In genomic region chr1:36707797-36708196, GRCm38 (mm10) we compare ENCODE assay signal across 10 mouse cellular contexts. TPM values are rescaled to one million over a fixed set of nuclear protein-coding genes. Genes with fewer than 3 reads are reported as not detected.
DNase-seq lines count a peak whose midpoint lies in the region; ATAC-seq lines count a peak whose summit lies in the region.
"Had no signal": no experiment of that assay in that cellular context is flagged by ENCODE, and none has a peak within 500 bp of the region (broad histone marks: within the 10 kb centered on the region; RNA-seq: fewer than 3 reads in every experiment).

No protein-coding gene starts in this region.

- DNase-seq in heart, adult 11 months, result no peak
- DNase-seq in midbrain, embryonic 10.5 days (ENCODE audit: low spot score), result no peak
- DNase-seq in midbrain, embryonic 11.5 days (ENCODE audit: low spot score, missing footprints), result no peak
- no peak for DNase-seq in hindbrain, embryonic 11.5 days (ENCODE audit: low spot score)
- DNase-seq in right cerebral cortex, adult 18-20 months, result no peak
- DNase-seq: gastrocnemius, postnatal 14 days; lung, adult 2 months had no signal

- no peaks in the 10 kb centered on the region for H3K27me3 ChIP-seq in heart, embryonic 12.5 days (replicated peaks)
- H3K27me3 ChIP-seq in midbrain, embryonic 10.5 days (ENCODE audit: low read depth, poor library complexity, severe bottlenecking), result no peaks in the 10 kb centered on the region
- no peaks in the 10 kb centered on the region for H3K27me3 ChIP-seq in midbrain, embryonic 11.5 days (ENCODE audit: control insufficient read depth, insufficient read depth, low read length)
- H3K27me3 ChIP-seq in hindbrain, embryonic 11.5 days (ENCODE audit: control insufficient read depth, insufficient read depth, low read length), result no peaks in the 10 kb centered on the region
- H3K27me3 ChIP-seq in neural tube, embryonic 13.5 days, result no peaks in the 10 kb centered on the region
- H3K27me3 ChIP-seq in heart, embryonic 11.5 days (ENCODE audit: control insufficient read depth, insufficient read depth, low read length), result no peaks in the 10 kb centered on the region

- H3K4me1 ChIP-seq in heart, embryonic 12.5 days (replicated peaks), result peaks cover 14% of the 10 kb centered on the region
- peaks cover 17% of the 10 kb centered on the region for H3K4me1 ChIP-seq in midbrain, embryonic 10.5 days
- peaks cover 13% of the 10 kb centered on the region for H3K4me1 ChIP-seq in midbrain, embryonic 11.5 days (ENCODE audit: control insufficient read depth, insufficient read depth, low read length)
- peaks cover 5% of the 10 kb centered on the region; the same call in 1 of the 2 replicates for H3K4me1 ChIP-seq in hindbrain, embryonic 11.5 days (replicated peaks; ENCODE audit: control insufficient read depth, insufficient read depth, low read length)
- peaks cover 21% of the 10 kb centered on the region for H3K4me1 ChIP-seq in neural tube, embryonic 13.5 days (replicated peaks)
- peaks cover 11% of the 10 kb centered on the region for H3K4me1 ChIP-seq in heart, embryonic 11.5 days (ENCODE audit: control insufficient read depth, insufficient read depth, low read length)

- H3K4me2 ChIP-seq in heart, embryonic 12.5 days, result peak overlapping the region; percentile 91; the same call in 1 of the 2 replicates
- H3K4me2 ChIP-seq in midbrain, embryonic 11.5 days, result no peak overlapping the region
- H3K4me2 ChIP-seq in hindbrain, embryonic 11.5 days (replicated peaks; ENCODE audit: low read depth, low read length), result no peak overlapping the region
- H3K4me2 ChIP-seq in neural tube, embryonic 13.5 days, result no peak overlapping the region
- no peak overlapping the region for H3K4me2 ChIP-seq in heart, embryonic 11.5 days

- ATAC-seq in heart, embryonic 12.5 days (ENCODE audit: insufficient number of reproducible peaks, low FRiP score), result no peak
- ATAC-seq in midbrain, embryonic 11.5 days (ENCODE audit: low FRiP score), result no peak
- no peak for ATAC-seq in hindbrain, embryonic 11.5 days (ENCODE audit: low FRiP score)
- no peak for ATAC-seq in neural tube, embryonic 13.5 days (ENCODE audit: low read depth)
- no peak for ATAC-seq in heart, embryonic 11.5 days (replicated peaks; ENCODE audit: insufficient number of reproducible peaks, low FRiP score, low TSS enrichment)

- no peak overlapping the region for H3K27ac ChIP-seq in heart, embryonic 12.5 days (ENCODE audit: poor library complexity, severe bottlenecking)
- no peak overlapping the region for H3K27ac ChIP-seq in midbrain, embryonic 10.5 days (replicated peaks)
- H3K27ac ChIP-seq in midbrain, embryonic 11.5 days (ENCODE audit: low read depth, low read length), result no peak overlapping the region
- no peak overlapping the region for H3K27ac ChIP-seq in hindbrain, embryonic 11.5 days (ENCODE audit: low read depth, low read length)
- H3K27ac ChIP-seq in neural tube, embryonic 13.5 days (replicated peaks), result no peak overlapping the region
- H3K27ac ChIP-seq in heart, embryonic 11.5 days (ENCODE audit: low read depth, low read length), result no peak overlapping the region

- peak overlapping the region; percentile 79; the same call in 1 of the 2 replicates for H3K4me3 ChIP-seq in heart, embryonic 12.5 days
- 0 out of 2 replicates have a peak overlapping the region, but pooled peaks have one; percentile 19 for H3K4me3 ChIP-seq in midbrain, embryonic 10.5 days
- no peak overlapping the region for H3K4me3 ChIP-seq in midbrain, embryonic 11.5 days (ENCODE audit: low read depth, low read length)
- no peak overlapping the region for H3K4me3 ChIP-seq in hindbrain, embryonic 11.5 days (ENCODE audit: low read depth, low read length)
- no peak overlapping the region for H3K4me3 ChIP-seq in neural tube, embryonic 13.5 days
- H3K4me3 ChIP-seq in heart, embryonic 11.5 days (ENCODE audit: low read depth, low read length), result no peak overlapping the region

- H3K9ac ChIP-seq in heart, embryonic 12.5 days, result no peak overlapping the region
- no peak overlapping the region for H3K9ac ChIP-seq in midbrain, embryonic 11.5 days (ENCODE audit: low read length)
- 0 out of 2 replicates have a peak overlapping the region, but pooled peaks have one; percentile 7 for H3K9ac ChIP-seq in hindbrain, embryonic 11.5 days (ENCODE audit: low read depth, low read length)
- H3K9ac ChIP-seq in neural tube, embryonic 13.5 days, result peak overlapping the region; percentile 97
- no peak overlapping the region for H3K9ac ChIP-seq in heart, embryonic 11.5 days (ENCODE audit: low read depth, low read length)

- no peaks in the 10 kb centered on the region for H3K9me3 ChIP-seq in heart, embryonic 12.5 days (replicated peaks)
- no peaks in the 10 kb centered on the region for H3K9me3 ChIP-seq in midbrain, embryonic 10.5 days (replicated peaks)
- H3K9me3 ChIP-seq in midbrain, embryonic 11.5 days (ENCODE audit: control insufficient read depth, low read length), result no peaks in the 10 kb centered on the region
- H3K9me3 ChIP-seq in hindbrain, embryonic 11.5 days (ENCODE audit: control insufficient read depth, low read length), result no peaks in the 10 kb centered on the region
- no peaks in the 10 kb centered on the region for H3K9me3 ChIP-seq in neural tube, embryonic 13.5 days
- no peaks in the 10 kb centered on the region for H3K9me3 ChIP-seq in heart, embryonic 11.5 days (replicated peaks; ENCODE audit: control insufficient read depth, low read length)

- 85% methylated on average over 3 of the region's 3 CpGs for WGBS in heart, embryonic 12.5 days
- WGBS in midbrain, embryonic 10.5 days, result 80% methylated on average over 3 of the region's 3 CpGs
- 78% methylated on average over 3 of the region's 3 CpGs for WGBS in midbrain, embryonic 11.5 days
- WGBS in hindbrain, embryonic 11.5 days, result 86% methylated on average over 3 of the region's 3 CpGs
- 61% methylated on average over 3 of the region's 3 CpGs for WGBS in neural tube, embryonic 13.5 days
- 88% methylated on average over 3 of the region's 3 CpGs for WGBS in heart, embryonic 11.5 days (ENCODE audit: insufficient replicate concordance)

- peaks cover 50% of the 10 kb centered on the region for H3K36me3 ChIP-seq in heart, embryonic 12.5 days
- peaks cover 54% of the 10 kb centered on the region for H3K36me3 ChIP-seq in midbrain, embryonic 10.5 days
- peaks cover 17% of the 10 kb centered on the region; the same call in 1 of the 2 replicates for H3K36me3 ChIP-seq in midbrain, embryonic 11.5 days (ENCODE audit: control insufficient read depth, insufficient read depth, low read length)
- peaks cover 5% of the 10 kb centered on the region; the same call in 1 of the 2 replicates for H3K36me3 ChIP-seq in hindbrain, embryonic 11.5 days (ENCODE audit: control insufficient read depth, insufficient read depth, low read length)
- H3K36me3 ChIP-seq in neural tube, embryonic 13.5 days, result peaks cover 47% of the 10 kb centered on the region
- H3K36me3 ChIP-seq in heart, embryonic 11.5 days (ENCODE audit: control insufficient read depth, insufficient read depth, low read length), result peaks cover 19% of the 10 kb centered on the region

RNA-seq across cellular contexts. Expression of gene 4933424G06Rik, which starts 2.2 kb away (rescaled TPM):
- polyA plus RNA-seq in heart, embryonic 12.5 days (2016; fragmentation: Nextera tagmentation; extraction: Ambion mirVana), result not detected in 2 replicates
- 0.10 and 0.24 TPM in 2 replicates for polyA plus RNA-seq in midbrain, embryonic 10.5 days (2016; fragmentation: Nextera tagmentation; extraction: Ambion mirVana)
- 0.23 TPM in 1 of 2 replicates, not detected in the other for polyA plus RNA-seq in midbrain, embryonic 11.5 days (2014; fragmentation: Nextera tagmentation; extraction: Ambion mirVana)
- 0.19 and 0.22 TPM in 2 replicates for polyA plus RNA-seq in hindbrain, embryonic 11.5 days (2014; fragmentation: Nextera tagmentation; extraction: Ambion mirVana)
- 0.36 and 0.66 TPM in 2 replicates for polyA plus RNA-seq in neural tube, embryonic 13.5 days (2015; fragmentation: Nextera tagmentation; extraction: Ambion mirVana)
- 0.46 TPM in 1 of 2 replicates, not detected in the other for polyA plus RNA-seq in heart, embryonic 11.5 days (2014; fragmentation: Nextera tagmentation; extraction: Ambion mirVana)
- polyA plus RNA-seq: lung, adult 2 months had no signal

RNA-seq across cellular contexts. Expression of gene Actr1b, which starts 6.4 kb away (rescaled TPM):
- polyA plus RNA-seq in heart, embryonic 12.5 days (2016; fragmentation: Nextera tagmentation; extraction: Ambion mirVana), result 95.0 and 103 TPM in 2 replicates
- 142 and 145 TPM in 2 replicates for polyA plus RNA-seq in midbrain, embryonic 10.5 days (2016; fragmentation: Nextera tagmentation; extraction: Ambion mirVana)
- 97.1 and 110 TPM in 2 replicates for polyA plus RNA-seq in midbrain, embryonic 11.5 days (2014; fragmentation: Nextera tagmentation; extraction: Ambion mirVana)
- 84.9 and 97.5 TPM in 2 replicates for polyA plus RNA-seq in hindbrain, embryonic 11.5 days (2014; fragmentation: Nextera tagmentation; extraction: Ambion mirVana)
- polyA plus RNA-seq in neural tube, embryonic 13.5 days (2015; fragmentation: Nextera tagmentation; extraction: Ambion mirVana), result 120 and 126 TPM in 2 replicates
- 79.4 and 99.8 TPM in 2 replicates for polyA plus RNA-seq in heart, embryonic 11.5 days (2014; fragmentation: Nextera tagmentation; extraction: Ambion mirVana)

RNA-seq across cellular contexts. Expression of gene Cox5b, which starts 16.5 kb away (rescaled TPM):
- 1,063 and 1,083 TPM in 2 replicates for polyA plus RNA-seq in heart, embryonic 12.5 days (2016; fragmentation: Nextera tagmentation; extraction: Ambion mirVana)
- 531 and 539 TPM in 2 replicates for polyA plus RNA-seq in midbrain, embryonic 10.5 days (2016; fragmentation: Nextera tagmentation; extraction: Ambion mirVana)
- 466 and 531 TPM in 2 replicates for polyA plus RNA-seq in midbrain, embryonic 11.5 days (2014; fragmentation: Nextera tagmentation; extraction: Ambion mirVana)
- 510 and 530 TPM in 2 replicates for polyA plus RNA-seq in hindbrain, embryonic 11.5 days (2014; fragmentation: Nextera tagmentation; extraction: Ambion mirVana)
- polyA plus RNA-seq in neural tube, embryonic 13.5 days (2015; fragmentation: Nextera tagmentation; extraction: Ambion mirVana), result 697 and 709 TPM in 2 replicates
- 1,165 and 1,189 TPM in 2 replicates for polyA plus RNA-seq in heart, embryonic 11.5 days (2014; fragmentation: Nextera tagmentation; extraction: Ambion mirVana)

RNA-seq across cellular contexts. Expression of gene Fam178b, which starts 24.8 kb away (rescaled TPM):
- polyA plus RNA-seq in heart, embryonic 12.5 days (2016; fragmentation: Nextera tagmentation; extraction: Ambion mirVana), result 2.8 and 3.0 TPM in 2 replicates
- polyA plus RNA-seq in midbrain, embryonic 10.5 days (2016; fragmentation: Nextera tagmentation; extraction: Ambion mirVana), result 0.33 and 0.50 TPM in 2 replicates
- 0.16 TPM in 1 of 2 replicates, not detected in the other for polyA plus RNA-seq in midbrain, embryonic 11.5 days (2014; fragmentation: Nextera tagmentation; extraction: Ambion mirVana)
- polyA plus RNA-seq in hindbrain, embryonic 11.5 days (2014; fragmentation: Nextera tagmentation; extraction: Ambion mirVana), result 0.52 and 0.53 TPM in 2 replicates
- 0.24 TPM in 1 of 2 replicates, not detected in the other for polyA plus RNA-seq in neural tube, embryonic 13.5 days (2015; fragmentation: Nextera tagmentation; extraction: Ambion mirVana)
- 3.5 and 3.7 TPM in 2 replicates for polyA plus RNA-seq in heart, embryonic 11.5 days (2014; fragmentation: Nextera tagmentation; extraction: Ambion mirVana)

RNA-seq across cellular contexts. Expression of gene Zap70, which starts 53.8 kb away (rescaled TPM):
- 0.33 and 0.50 TPM in 2 replicates for polyA plus RNA-seq in heart, embryonic 12.5 days (2016; fragmentation: Nextera tagmentation; extraction: Ambion mirVana)
- 0.26 and 0.43 TPM in 2 replicates for polyA plus RNA-seq in midbrain, embryonic 10.5 days (2016; fragmentation: Nextera tagmentation; extraction: Ambion mirVana)
- 0.36 and 0.41 TPM in 2 replicates for polyA plus RNA-seq in midbrain, embryonic 11.5 days (2014; fragmentation: Nextera tagmentation; extraction: Ambion mirVana)
- polyA plus RNA-seq in hindbrain, embryonic 11.5 days (2014; fragmentation: Nextera tagmentation; extraction: Ambion mirVana), result 0.15 and 0.39 TPM in 2 replicates
- polyA plus RNA-seq in neural tube, embryonic 13.5 days (2015; fragmentation: Nextera tagmentation; extraction: Ambion mirVana), result 0.63 and 0.87 TPM in 2 replicates
- polyA plus RNA-seq in heart, embryonic 11.5 days (2014; fragmentation: Nextera tagmentation; extraction: Ambion mirVana), result 0.18 and 0.26 TPM in 2 replicates

Comparison
In these comparisons a context has a peak if more than half of its experiments do, and no peak if none do; other contexts are left out.
1. H3K4me3 ChIP-seq: peak in heart, embryonic 12.5 days (single experiment) and midbrain, embryonic 10.5 days (single experiment); none in midbrain, embryonic 11.5 days (single experiment), hindbrain, embryonic 11.5 days (single experiment), neural tube, embryonic 13.5 days (single experiment) and heart, embryonic 11.5 days (single experiment).
2. H3K9ac ChIP-seq: peak in hindbrain, embryonic 11.5 days (single experiment) and neural tube, embryonic 13.5 days (single experiment); none in heart, embryonic 12.5 days (single experiment), midbrain, embryonic 11.5 days (single experiment) and heart, embryonic 11.5 days (single experiment).